Mouse (Mus musculus): ENCODE results near the gene C1qtnf9. TPM values are rescaled to one million over a fixed set of nuclear protein-coding genes. Genes with fewer than 3 reads are reported as not detected.

C1qtnf9 gene
- polyA plus RNA-seq, 1 experiment from 2014 or later: 0.45 TPM

DNA sequence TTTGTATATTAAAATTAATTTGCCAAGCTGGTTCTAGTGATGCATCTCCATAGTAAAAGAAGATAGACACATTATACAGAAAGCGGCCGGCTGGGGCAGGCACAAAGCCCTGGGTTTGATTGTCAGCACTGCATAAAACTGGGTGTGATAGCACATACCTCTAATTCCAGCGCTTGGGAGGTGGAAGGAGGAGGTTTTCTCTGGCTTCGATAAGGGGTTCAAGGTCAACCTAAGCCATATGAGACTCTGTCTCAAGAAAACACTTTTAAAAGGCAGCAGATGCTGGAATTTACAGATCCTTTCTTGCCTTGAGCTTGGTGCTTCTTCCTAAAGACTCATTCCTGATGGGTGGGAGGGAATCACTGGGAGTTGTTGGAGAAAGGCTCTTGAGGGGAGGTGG lies 3.4 kb upstream of the C1qtnf9 start:
- no peaks in the 10 kb centered on the region for H3K9me3 ChIP-seq
- ATAC-seq (ENCODE audit: insufficient number of reproducible peaks, insufficient read depth, low FRiP score, low TSS enrichment, low read depth): no peak
- WGBS: 78% methylated on average over 4 of the region's 4 CpGs
- no peak overlapping the region for H3K9ac ChIP-seq (replicated peaks)
- H3K27ac ChIP-seq: no peak overlapping the region
- H3K4me2 ChIP-seq: no peak overlapping the region
- peaks cover 26% of the 10 kb centered on the region for H3K4me1 ChIP-seq (replicated peaks)
- peaks cover 14% of the 10 kb centered on the region for H3K36me3 ChIP-seq
- peaks cover 3% of the 10 kb centered on the region; the same call in 1 of the 2 replicates for H3K27me3 ChIP-seq
- no peak overlapping the region for H3K4me3 ChIP-seq (replicated peaks)

GRCm38 (mm10) chr14:60765025-60765424 lies 2.9 kb upstream of the C1qtnf9 start:
- no peak overlapping the region for H3K4me2 ChIP-seq
- no peaks in the 10 kb centered on the region for H3K9me3 ChIP-seq
- H3K27ac ChIP-seq: no peak overlapping the region
- H3K27me3 ChIP-seq: peaks cover 3% of the 10 kb centered on the region; the same call in 1 of the 2 replicates
- ATAC-seq (ENCODE audit: insufficient number of reproducible peaks, insufficient read depth, low FRiP score, low TSS enrichment, low read depth): no peak
- WGBS: 72% methylated on average over 2 of the region's 2 CpGs
- no peak overlapping the region for H3K4me3 ChIP-seq (replicated peaks)
- H3K9ac ChIP-seq (replicated peaks): no peak overlapping the region
- peaks cover 26% of the 10 kb centered on the region for H3K4me1 ChIP-seq (replicated peaks)
- H3K36me3 ChIP-seq: peaks cover 14% of the 10 kb centered on the region

DNA sequence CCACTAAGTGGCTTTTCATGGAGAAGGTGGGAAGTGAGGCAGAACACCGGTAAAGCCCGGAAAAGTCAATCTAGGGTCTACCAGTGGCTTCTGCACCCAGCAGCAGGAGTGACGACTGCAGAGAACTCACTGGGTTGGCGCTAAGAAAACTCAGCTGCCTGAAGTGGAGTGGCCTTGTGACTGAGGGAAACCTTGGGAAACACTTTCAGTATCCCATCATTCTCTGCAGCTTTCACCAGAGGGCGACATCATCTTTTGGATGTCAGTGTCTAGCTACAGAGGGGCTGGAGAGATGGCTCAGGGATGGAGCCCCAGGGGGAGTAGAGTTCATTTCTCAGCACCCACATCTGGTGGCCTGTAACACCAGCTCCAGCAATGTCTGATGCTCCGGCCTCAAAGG lies 1.4 kb downstream of the C1qtnf9 start:
- no peak for ATAC-seq (ENCODE audit: insufficient number of reproducible peaks, insufficient read depth, low FRiP score, low TSS enrichment, low read depth)
- no peak overlapping the region for H3K9ac ChIP-seq (replicated peaks)
- WGBS: 43% methylated on average over 6 of the region's 6 CpGs
- peaks cover 18% of the 10 kb centered on the region for H3K4me1 ChIP-seq (replicated peaks)
- H3K4me3 ChIP-seq (replicated peaks): no peak overlapping the region
- no peak overlapping the region for H3K27ac ChIP-seq
- no peaks in the 10 kb centered on the region for H3K9me3 ChIP-seq
- peaks cover 3% of the 10 kb centered on the region; the same call in 1 of the 2 replicates for H3K27me3 ChIP-seq
- no peak overlapping the region for H3K4me2 ChIP-seq
- H3K36me3 ChIP-seq: no peaks in the 10 kb centered on the region

GRCm38 (mm10) chr14:60770594-60770993 lies 2.7 kb downstream of the C1qtnf9 start:
- Histone ChIP-seq H3K9me3 (no peaks in the 10 kb centered on the region), H3K27ac (no peak overlapping the region), H3K36me3 (no peaks in the 10 kb centered on the region), H3K4me1 (replicated peaks) (peaks cover 10% of the 10 kb centered on the region), H3K27me3 (peaks cover 3% of the 10 kb centered on the region; the same call in 1 of the 2 replicates), H3K4me3 (replicated peaks) (no peak overlapping the region), H3K9ac (replicated peaks) (no peak overlapping the region), H3K4me2 (peak overlapping the region; percentile 53; the same call in 1 of the 2 replicates)
- ATAC-seq (ENCODE audit: insufficient number of reproducible peaks, insufficient read depth, low FRiP score, low TSS enrichment, low read depth): no peak
- WGBS: 75% methylated on average over 6 of the region's 6 CpGs

DNA sequence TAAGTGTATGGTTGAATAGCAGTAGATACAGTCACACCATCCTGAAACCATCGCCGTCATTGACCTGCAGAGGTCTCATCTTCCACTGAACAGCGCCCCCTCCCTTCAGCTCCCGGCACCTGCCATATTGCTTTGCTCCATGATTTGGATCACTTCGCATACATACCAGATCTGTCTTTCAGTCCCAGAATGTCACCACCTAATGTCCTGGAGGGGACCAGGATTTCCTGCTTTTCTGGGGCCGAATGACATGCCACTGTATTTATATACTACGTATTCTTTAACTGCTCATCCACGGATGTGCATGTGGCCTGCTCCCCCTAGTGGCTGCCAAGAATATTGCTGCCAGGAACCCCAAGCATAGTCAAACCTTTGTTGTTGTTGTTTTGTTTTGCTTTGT lies 3.1 kb downstream of the C1qtnf9 start:
- no peak overlapping the region for H3K9ac ChIP-seq (replicated peaks)
- 0 out of 2 replicates have a peak, but pooled peaks have one; percentile 37 for ATAC-seq (ENCODE audit: insufficient number of reproducible peaks, insufficient read depth, low FRiP score, low TSS enrichment, low read depth)
- no peak overlapping the region for H3K27ac ChIP-seq
- H3K4me2 ChIP-seq: peak overlapping the region; percentile 53
- WGBS: 9% methylated on average over 8 of the region's 8 CpGs
- H3K36me3 ChIP-seq: no peaks in the 10 kb centered on the region
- peaks cover 10% of the 10 kb centered on the region for H3K4me1 ChIP-seq (replicated peaks)
- no peaks in the 10 kb centered on the region for H3K9me3 ChIP-seq
- H3K27me3 ChIP-seq: peaks cover 3% of the 10 kb centered on the region; the same call in 1 of the 2 replicates
- peak overlapping the region; percentile 27 for H3K4me3 ChIP-seq (replicated peaks)

GRCm38 (mm10) chr14:60773476-60773875 lies 5.5 kb downstream of the C1qtnf9 start:
- no peak for ATAC-seq (ENCODE audit: insufficient number of reproducible peaks, insufficient read depth, low FRiP score, low TSS enrichment, low read depth)
- 69% methylated on average over 2 of the region's 2 CpGs for WGBS

GRCm38 (mm10) chr14:60776521-60776920 lies 8.6 kb downstream of the C1qtnf9 start:
- Histone ChIP-seq H3K4me3 (replicated peaks) (no peak overlapping the region), H3K9ac (replicated peaks) (no peak overlapping the region), H3K36me3 (no peaks in the 10 kb centered on the region), H3K4me1 (replicated peaks) (no peaks in the 10 kb centered on the region), H3K27ac (no peak overlapping the region), H3K27me3 (no peaks in the 10 kb centered on the region), H3K9me3 (no peaks in the 10 kb centered on the region), H3K4me2 (no peak overlapping the region)
- 85% methylated on average over 8 of the region's 8 CpGs for WGBS
- no peak for ATAC-seq (ENCODE audit: insufficient number of reproducible peaks, insufficient read depth, low FRiP score, low TSS enrichment, low read depth)

More at GRCm38 (mm10) chr14:60773476-60773875, 5.5 kb downstream of the C1qtnf9 start:
- no peak overlapping the region for H3K9ac ChIP-seq (replicated peaks)
- no peaks in the 10 kb centered on the region for H3K9me3 ChIP-seq
- no peaks in the 10 kb centered on the region for H3K4me1 ChIP-seq (replicated peaks)
- H3K27ac ChIP-seq: no peak overlapping the region
- no peaks in the 10 kb centered on the region for H3K36me3 ChIP-seq
- no peak overlapping the region for H3K4me3 ChIP-seq (replicated peaks)
- H3K4me2 ChIP-seq: no peak overlapping the region
- H3K27me3 ChIP-seq: no peaks in the 10 kb centered on the region

- Histone ChIP-seq H3K4me1 (replicated peaks) (no peaks in the 10 kb centered on the region), H3K4me3 (replicated peaks) (no peak overlapping the region), H3K9me3 (no peaks in the 10 kb centered on the region), H3K27ac (no peak overlapping the region), H3K36me3 (no peaks in the 10 kb centered on the region), H3K9ac (replicated peaks) (no peak overlapping the region), H3K27me3 (no peaks in the 10 kb centered on the region), H3K4me2 (no peak overlapping the region)
- no peak for ATAC-seq (ENCODE audit: insufficient number of reproducible peaks, insufficient read depth, low FRiP score, low TSS enrichment, low read depth)
- 87% methylated on average over 5 of the region's 5 CpGs for WGBS
These were observed 9.6 kb downstream of the C1qtnf9 start for GRCm38 (mm10) chr14:60777485-60777919.

GRCm38 (mm10) chr14:60779198-60779597 lies 11.3 kb downstream of the C1qtnf9 start:
- Histone ChIP-seq H3K36me3 (no peaks in the 10 kb centered on the region), H3K4me1 (replicated peaks) (no peaks in the 10 kb centered on the region), H3K4me2 (no peak overlapping the region), H3K9me3 (no peaks in the 10 kb centered on the region), H3K27ac (no peak overlapping the region), H3K27me3 (peaks cover 9% of the 10 kb centered on the region; the same call in 1 of the 2 replicates), H3K9ac (replicated peaks) (no peak overlapping the region), H3K4me3 (replicated peaks) (no peak overlapping the region)
- ATAC-seq (ENCODE audit: insufficient number of reproducible peaks, insufficient read depth, low FRiP score, low TSS enrichment, low read depth): no peak
- 92% methylated on average over 7 of the region's 7 CpGs for WGBS

DNA sequence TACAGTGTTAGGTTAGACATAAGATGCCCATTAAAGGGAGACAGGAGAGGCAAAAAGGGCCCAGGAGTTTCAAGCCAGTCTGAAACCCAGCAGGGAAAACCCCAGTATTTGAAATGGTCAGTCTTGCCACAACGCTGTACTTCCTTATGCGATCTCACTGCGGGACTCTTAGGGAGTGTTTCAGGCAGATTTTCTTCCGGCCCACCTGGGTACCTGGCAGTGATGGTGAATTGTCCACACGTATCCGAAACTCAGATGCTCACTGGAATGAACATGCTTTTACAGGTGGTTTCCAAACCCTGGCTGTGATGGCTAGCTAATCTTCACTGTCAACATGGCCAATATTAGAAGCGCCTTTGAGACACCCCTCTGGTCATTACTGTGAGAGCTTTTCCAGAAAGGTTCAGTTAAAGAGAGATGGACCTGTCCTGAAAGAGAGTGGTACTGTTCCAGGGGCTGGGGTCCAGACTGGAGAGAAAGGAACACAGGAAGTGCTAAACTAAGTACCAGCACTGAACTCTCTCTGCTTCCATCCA lies 14.3 kb downstream of the C1qtnf9 start:
- Histone ChIP-seq H3K27me3 (peaks cover 9% of the 10 kb centered on the region; the same call in 1 of the 2 replicates), H3K27ac (no peak overlapping the region), H3K36me3 (no peaks in the 10 kb centered on the region; the same call in 1 of the 2 replicates), H3K4me2 (no peak overlapping the region), H3K4me1 (replicated peaks) (peaks cover 8% of the 10 kb centered on the region; the same call in 1 of the 2 replicates), H3K4me3 (replicated peaks) (no peak overlapping the region), H3K9me3 (no peaks in the 10 kb centered on the region), H3K9ac (replicated peaks) (no peak overlapping the region)
- ATAC-seq (ENCODE audit: insufficient number of reproducible peaks, insufficient read depth, low FRiP score, low TSS enrichment, low read depth): no peak
- 47% methylated on average over 7 of the region's 7 CpGs for WGBS

- Histone ChIP-seq H3K4me1 (replicated peaks) (peaks cover 8% of the 10 kb centered on the region; the same call in 1 of the 2 replicates), H3K9ac (replicated peaks) (no peak overlapping the region), H3K4me3 (replicated peaks) (no peak overlapping the region), H3K9me3 (no peaks in the 10 kb centered on the region), H3K36me3 (peaks cover 6% of the 10 kb centered on the region), H3K4me2 (no peak overlapping the region), H3K27me3 (peaks cover 9% of the 10 kb centered on the region; the same call in 1 of the 2 replicates), H3K27ac (no peak overlapping the region)
- no peak for ATAC-seq (ENCODE audit: insufficient number of reproducible peaks, insufficient read depth, low FRiP score, low TSS enrichment, low read depth)
- WGBS: 39% methylated on average over 8 of the region's 8 CpGs
These were observed 15.3 kb downstream of the C1qtnf9 start for GRCm38 (mm10) chr14:60783196-60783595.

Measured in limb, embryonic 12.5 days (tissue).